Mouse (Mus musculus) myocyte (in vitro differentiated cells): Measurements from ENCODE around the gene Mmp2. TPM values are rescaled to one million over a fixed set of nuclear protein-coding genes. Genes with fewer than 3 reads are reported as not detected.
A peak's percentile ranks its signal among the peaks of the same experiment; 100 is the strongest.
"Not testable (repeated sequence)": the region's sequence is repeated elsewhere in the genome, so short reads cannot be mapped to it uniquely, and the experiment has no call there.

Experiments used
- H3K27me3 ChIP-seq: one replicate; pipeline ENCODE4 v1.6.1; 2011; ENCODE audit not compliant: control insufficient read depth, insufficient read depth, insufficient read length
- H3K36me3 ChIP-seq: one replicate; pipeline ENCODE4 v1.6.1; 2011; ENCODE audit not compliant: control insufficient read depth, insufficient read depth
- H3K4me2 ChIP-seq: one replicate; pipeline ENCODE4 v1.6.1; 2011; ENCODE audit warnings: low read depth, control low read depth
- H3K4me3 ChIP-seq: one replicate; pipeline ENCODE4 v1.5.1; 2011; ENCODE audit warnings: mild to moderate bottlenecking, control low read depth, moderate library complexity
- H3K79me2 ChIP-seq: one replicate; pipeline ENCODE4 v1.6.1; 2011; ENCODE audit not compliant: control insufficient read depth, insufficient read depth
- H3ac ChIP-seq: one replicate; pipeline ENCODE4 v1.6.1; 2011; ENCODE audit not compliant: control insufficient read depth, insufficient read length
- CEBPB ChIP-seq: IDR thresholded peaks from 2 replicates; pipeline ENCODE4 v1.6.1; 2011; ENCODE audit warnings: mild to moderate bottlenecking, moderate library complexity; ENCODE audit not compliant: poor library complexity, insufficient read depth, severe bottlenecking
- E2F4 ChIP-seq: IDR thresholded peaks from one replicate; pipeline ENCODE4 v1.6.1; 2011; ENCODE audit warnings: mild to moderate bottlenecking, control low read depth, moderate library complexity; ENCODE audit not compliant: insufficient read depth
- MAX ChIP-seq: IDR thresholded peaks from one replicate; pipeline ENCODE4 v1.6.1; 2011; ENCODE audit warnings: low read depth, mild to moderate bottlenecking, control low read depth
- MYOD1 ChIP-seq, 3 experiments: IDR thresholded peaks; one replicate each; pipeline ENCODE4 v1.6.1; 2011; ENCODE audit warnings: control low read depth in 2 of 3, low read depth in 2 of 3, mild to moderate bottlenecking in 2 of 3, moderate library complexity in 1 of 3; ENCODE audit not compliant: insufficient read length in 2 of 3, control insufficient read depth in 1 of 3
- MYOG ChIP-seq, 3 experiments: IDR thresholded peaks; one replicate each; pipeline ENCODE4 v1.6.1; 2011; ENCODE audit warnings: control low read depth in 2 of 3, low read depth in 2 of 3, mild to moderate bottlenecking in 2 of 3; ENCODE audit not compliant: insufficient read length in 2 of 3, control insufficient read depth in 1 of 3, insufficient read depth in 1 of 3
- POLR2A ChIP-seq: IDR thresholded peaks from one replicate; pipeline ENCODE4 v1.6.1; 2011; ENCODE audit warnings: low read depth, mild to moderate bottlenecking, control low read depth, moderate library complexity; ENCODE audit not compliant: insufficient read length
- POLR2AphosphoS2 ChIP-seq: IDR thresholded peaks from one replicate; pipeline ENCODE4 v1.6.1; 2011; ENCODE audit warnings: low read depth, control low read depth; ENCODE audit not compliant: insufficient read length
- REST ChIP-seq: IDR thresholded peaks from one replicate; pipeline ENCODE4 v1.6.1; 2011; ENCODE audit warnings: mild to moderate bottlenecking, control low read depth, moderate library complexity; ENCODE audit not compliant: insufficient read depth, insufficient read length
- SRF ChIP-seq: IDR thresholded peaks from one replicate; pipeline ENCODE4 v1.6.1; 2011; ENCODE audit warnings: low read depth; ENCODE audit not compliant: control insufficient read depth, insufficient read length
- TCF12 ChIP-seq: IDR thresholded peaks from one replicate; pipeline ENCODE4 v1.6.1; 2011; ENCODE audit warnings: mild to moderate bottlenecking, control low read depth; ENCODE audit not compliant: poor library complexity, insufficient read depth, severe bottlenecking
- TCF3 ChIP-seq: IDR thresholded peaks from one replicate; pipeline ENCODE4 v1.6.1; 2011; ENCODE audit warnings: low read depth, control low read depth; ENCODE audit not compliant: insufficient read length
- USF1 ChIP-seq: IDR thresholded peaks from one replicate; pipeline ENCODE4 v1.6.1; 2011; ENCODE audit warnings: low read depth, mild to moderate bottlenecking, control low read depth, moderate library complexity
- polyA plus RNA-seq: library from polyadenylated mRNA; unstranded; fragments of >200 nt; fragmentation: generic; extraction: Trizol; gene quantifications from one replicate; pipeline ENCODE4 v1.2.1, GENCODE M21; 2012; ENCODE audit warnings: missing spikeins

The Mmp2 gene
- polyA plus RNA-seq, 1 experiment = 78.8 TPM

DNA sequence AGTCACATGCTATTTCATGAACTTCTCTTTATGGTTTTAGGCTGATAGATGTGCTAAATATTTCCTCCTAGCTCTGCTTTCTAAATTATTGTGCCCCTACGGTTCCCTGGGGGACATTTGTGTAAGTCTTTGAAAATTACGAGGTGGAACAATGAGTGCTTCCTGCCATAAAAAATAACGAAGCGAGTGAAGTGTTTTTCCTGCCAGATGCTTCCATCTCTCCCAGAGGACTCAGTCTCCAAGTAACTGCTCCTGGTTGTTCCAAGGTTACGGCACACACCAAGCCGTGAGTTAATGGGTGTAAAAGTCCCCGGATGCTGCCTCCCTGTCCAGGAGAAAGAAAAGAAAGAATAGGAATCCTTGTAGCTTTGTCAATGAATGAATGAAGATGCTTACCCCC, 43.2 kb downstream of the Mmp2 start:
- Histone ChIP-seq H3K27me3 (no peaks in the 10 kb centered on the region), H3ac (no peak overlapping the region), H3K36me3 (no peaks in the 10 kb centered on the region), H3K4me3 (no peak overlapping the region), H3K79me2 (no peaks in the 10 kb centered on the region), H3K4me2 (no peak overlapping the region)
- TF ChIP-seq MYOG (IDR thresholded peaks at IDR 0.05; ENCODE audit: control insufficient read depth in 1 of 3, insufficient read depth in 1 of 3, insufficient read length in 2 of 3, low read depth in 2 of 3) (no peak), MYOD1 (IDR thresholded peaks at IDR 0.05; ENCODE audit: control insufficient read depth in 1 of 3, insufficient read length in 2 of 3, low read depth in 2 of 3) (no peak), MAX (no peak), POLR2AphosphoS2 (no peak), USF1 (no peak), SRF (no peak), CEBPB (no peak), REST (no peak), E2F4 (no peak), POLR2A (no peak), TCF12 (no peak)

DNA sequence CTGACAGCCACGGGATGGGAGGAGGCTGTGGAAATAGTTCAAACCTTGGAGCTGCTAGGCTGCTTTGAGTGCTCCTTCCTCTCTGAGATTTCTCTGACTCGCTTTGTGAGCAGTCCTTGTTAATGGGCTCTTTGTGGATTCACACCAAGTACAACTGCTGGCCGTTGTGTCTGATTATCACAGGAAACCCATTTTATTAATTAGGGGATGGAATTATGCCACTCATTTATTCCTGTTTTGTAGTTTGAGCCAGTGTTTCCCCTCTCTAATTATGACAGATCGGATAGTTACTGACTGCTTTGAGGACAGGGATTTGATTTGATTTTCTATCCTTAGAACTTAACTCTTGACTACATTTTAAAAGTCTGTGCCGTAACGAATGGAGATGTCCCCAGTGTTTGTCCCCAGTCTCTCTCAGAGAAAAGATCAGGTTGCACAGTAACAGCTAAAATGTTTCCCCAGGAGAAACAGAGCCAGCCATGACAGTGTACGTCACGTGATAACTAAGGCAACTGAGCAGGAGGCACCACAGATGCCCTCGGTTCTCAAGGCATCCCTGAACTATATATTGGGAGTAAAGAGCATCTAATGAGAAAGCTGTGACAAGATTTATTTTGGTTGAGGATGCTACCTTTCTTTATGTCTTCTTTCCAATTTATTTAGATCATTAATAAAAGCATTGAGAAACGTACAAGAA, 45.1 kb downstream of the Mmp2 start:
- Histone ChIP-seq H3ac (no peak overlapping the region), H3K27me3 (no peaks in the 10 kb centered on the region), H3K4me2 (no peak overlapping the region), H3K79me2 (no peaks in the 10 kb centered on the region), H3K4me3 (no peak overlapping the region), H3K36me3 (no peaks in the 10 kb centered on the region)
- no peak for TF ChIP-seq REST
- TF ChIP-seq USF1 = peak; percentile 15

DNA sequence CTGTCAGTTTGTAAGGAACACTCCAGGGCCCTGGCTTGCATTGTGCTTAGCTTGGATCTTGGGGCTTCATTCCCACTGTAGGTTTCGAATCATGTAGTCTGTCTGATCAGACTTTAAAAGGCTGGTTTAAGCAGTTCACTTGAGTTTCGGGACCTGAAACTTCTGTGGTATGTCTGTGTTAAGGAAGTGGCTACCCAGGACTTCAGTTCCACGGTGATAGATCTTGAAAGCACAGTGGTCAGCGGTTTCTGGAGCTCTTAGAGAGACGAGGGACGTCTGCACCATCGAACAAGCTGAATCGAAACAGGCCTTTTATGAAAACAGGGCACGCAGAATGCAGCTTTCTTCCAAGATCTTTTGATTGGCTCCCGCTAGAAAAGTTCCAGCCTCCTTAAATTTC, 48.7 kb downstream of the Mmp2 start:
- Histone ChIP-seq H3K27me3 (no peaks in the 10 kb centered on the region), H3ac (no peak overlapping the region), H3K4me2 (no peak overlapping the region), H3K4me3 (no peak overlapping the region), H3K79me2 (no peaks in the 10 kb centered on the region), H3K36me3 (no peaks in the 10 kb centered on the region)
- TF ChIP-seq MYOG (IDR thresholded peaks at IDR 0.05; ENCODE audit: control insufficient read depth in 1 of 3, insufficient read depth in 1 of 3, insufficient read length in 2 of 3, low read depth in 2 of 3) (no peak), REST (no peak), POLR2AphosphoS2 (no peak), USF1 (no peak), TCF12 (no peak), MYOD1 (IDR thresholded peaks at IDR 0.05; ENCODE audit: control insufficient read depth in 1 of 3, insufficient read length in 2 of 3, low read depth in 2 of 3) (no peak), TCF3 (no peak), MAX (no peak), CEBPB (no peak), POLR2A (no peak), SRF (no peak), E2F4 (no peak)

DNA sequence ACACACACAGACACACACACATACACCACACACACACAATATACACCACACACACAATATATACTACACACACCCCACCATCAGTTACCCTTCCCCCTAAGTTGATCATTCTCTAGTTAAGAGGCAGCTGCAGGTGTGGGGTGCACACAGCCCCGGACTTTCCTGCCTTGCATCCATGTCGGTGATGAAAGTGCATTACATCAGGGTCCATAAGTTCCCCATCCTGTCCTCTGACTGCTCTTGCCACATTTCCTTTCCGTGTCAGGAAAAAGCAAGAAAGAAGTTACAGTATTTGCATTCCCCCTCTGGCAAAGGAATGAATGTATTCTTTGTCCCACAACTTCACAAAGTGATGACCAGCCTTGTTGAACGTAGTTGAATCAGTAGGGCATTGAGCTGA, 54.2 kb downstream of the Mmp2 start:
- Histone ChIP-seq H3K4me3 (no peak overlapping the region), H3K79me2 (no peaks in the 10 kb centered on the region), H3ac (no peak overlapping the region), H3K36me3 (no peaks in the 10 kb centered on the region), H3K27me3 (no peaks in the 10 kb centered on the region), H3K4me2 (no peak overlapping the region)
- TF ChIP-seq MAX = no peak
- TF ChIP-seq POLR2AphosphoS2 = no peak
- no peak for TF ChIP-seq CEBPB
- no peak for TF ChIP-seq USF1
- TF ChIP-seq E2F4 = no peak
- no peak for TF ChIP-seq TCF12
- TF ChIP-seq REST = no peak
- no peak for TF ChIP-seq SRF
- no peak for TF ChIP-seq POLR2A
- no peak for TF ChIP-seq MYOG (IDR thresholded peaks at IDR 0.05; ENCODE audit: control insufficient read depth in 1 of 3, insufficient read depth in 1 of 3, insufficient read length in 2 of 3, low read depth in 2 of 3)
- no peak for TF ChIP-seq MYOD1 (IDR thresholded peaks at IDR 0.05; ENCODE audit: control insufficient read depth in 1 of 3, insufficient read length in 2 of 3, low read depth in 2 of 3)

DNA sequence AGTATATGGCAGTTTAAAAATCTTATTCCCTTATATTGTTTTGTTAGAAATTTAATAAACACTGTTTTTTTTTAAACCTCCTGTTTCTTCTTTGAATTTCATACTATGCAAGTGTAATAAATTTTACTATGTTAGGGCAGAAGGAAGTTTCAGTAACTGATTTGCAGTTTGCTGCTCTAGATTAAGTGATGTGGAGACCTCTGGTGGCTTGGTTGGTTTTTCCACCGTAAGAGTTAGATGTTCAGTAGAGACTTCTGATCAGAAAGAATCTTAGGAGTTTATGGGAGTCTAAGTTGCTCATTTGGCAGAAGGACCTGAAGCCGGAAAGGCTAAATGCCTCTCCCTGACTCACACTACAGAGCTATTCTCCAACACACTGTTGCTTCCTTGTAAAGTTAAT, 56.7 kb downstream of the Mmp2 start:
- no peak for TF ChIP-seq SRF
- TF ChIP-seq TCF3 = no peak
- TF ChIP-seq USF1 = no peak
- Histone ChIP-seq H3K79me2 (no peaks in the 10 kb centered on the region), H3K27me3 (no peaks in the 10 kb centered on the region), H3K36me3 (no peaks in the 10 kb centered on the region), H3K4me2 (no peak overlapping the region), H3K4me3 (no peak overlapping the region), H3ac (no peak overlapping the region)

DNA sequence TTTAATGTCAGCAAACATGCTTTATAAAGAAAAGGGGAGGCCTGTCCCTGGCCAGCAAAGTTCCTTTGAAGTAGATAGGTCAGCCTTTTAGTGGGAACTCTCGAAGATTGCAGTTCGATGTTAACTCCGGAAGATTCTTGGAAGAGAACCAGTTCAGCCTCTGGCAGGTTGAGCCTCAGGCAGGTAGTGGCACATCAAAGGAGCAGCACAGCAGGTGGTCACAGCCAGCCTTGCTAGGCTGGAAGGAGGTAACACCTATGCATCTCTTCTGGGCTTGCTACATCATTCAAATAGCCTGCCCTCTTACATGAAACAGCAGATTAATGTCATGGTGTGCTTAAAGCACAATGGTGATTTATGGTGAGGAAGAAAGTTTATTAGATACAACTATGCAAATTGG, 65.1 kb downstream of the Mmp2 start:
- H3K27me3 ChIP-seq, H3K4me3 ChIP-seq, H3K4me2 ChIP-seq, H3K79me2 ChIP-seq, H3ac ChIP-seq, H3K36me3 ChIP-seq: not testable (repeated sequence)
